Mouse (Mus musculus) splenic B cell, adult 2 months (primary cell): ENCODE data around the gene Vmn2r2.

Source experiments
- DNase-seq: peaks from one replicate; pipeline ENCODE4 v3.0.0-alpha.2; 2011; ENCODE audit warnings: low read depth, low spot score
- H3K27me3 ChIP-seq: 2 replicates; pipeline ENCODE4 v1.6.1; 2012; ENCODE audit warnings: mild to moderate bottlenecking, low read length, moderate library complexity, mixed read lengths; ENCODE audit not compliant: control insufficient read depth, poor library complexity, insufficient read depth, severe bottlenecking
- H3K36me3 ChIP-seq: 2 replicates; pipeline ENCODE4 v1.6.1; 2012; ENCODE audit warnings: mild to moderate bottlenecking, low read length, moderate library complexity, mixed read lengths; ENCODE audit not compliant: control insufficient read depth, poor library complexity, insufficient read depth, severe bottlenecking

The Vmn2r2 gene

GRCm38 (mm10) chr3:64141878-64142508 lies at the start of gene Vmn2r2:
TSS of gene Vmn2r2 (minus strand) at chr3:64141928.
- DNase-seq, result no peak
- no peaks in the 10 kb centered on the region; the same call in 1 of the 2 replicates for H3K27me3 ChIP-seq
- no peaks in the 10 kb centered on the region for H3K36me3 ChIP-seq

GRCm38 (mm10) chr3:64113352-64114046 lies 28.2 kb downstream of the Vmn2r2 start:
- DNase-seq, result no peak
- Histone ChIP-seq H3K36me3 (no peaks in the 10 kb centered on the region), H3K27me3 (no peaks in the 10 kb centered on the region)

GRCm38 (mm10) chr3:64112707-64113106 lies 29.0 kb downstream of the Vmn2r2 start:
- Histone ChIP-seq H3K36me3 (no peaks in the 10 kb centered on the region), H3K27me3 (no peaks in the 10 kb centered on the region)
- DNase-seq, result no peak

GRCm38 (mm10) chr3:64081247-64081646 lies 60.5 kb downstream of the Vmn2r2 start, which contains the start of gene Vmn2r1:
TSS of gene Vmn2r1 (plus strand) at chr3:64081547.
- no peak for DNase-seq
- Histone ChIP-seq H3K36me3 (no peaks in the 10 kb centered on the region), H3K27me3 (no peaks in the 10 kb centered on the region)
